Mouse (Mus musculus): ENCODE measurements around the gene Rab37.

- TF ChIP-seq CTCF (IDR thresholded peaks at IDR 0.05; ENCODE audit: low read depth), result no peak
- TF ChIP-seq EP300 (IDR thresholded peaks at IDR 0.05; ENCODE audit: low read depth), result no peak
These were observed 85.4 kb downstream of the Rab37 start for GRCm38 (mm10) chr11:115176399-115177190.

Measured in liver, postnatal 0 days (tissue).